Mouse (Mus musculus): ENCODE data around the gene Kat2a.
A peak's percentile ranks its signal among the peaks of the same experiment; 100 is the strongest.

The Kat2a gene

DNA sequence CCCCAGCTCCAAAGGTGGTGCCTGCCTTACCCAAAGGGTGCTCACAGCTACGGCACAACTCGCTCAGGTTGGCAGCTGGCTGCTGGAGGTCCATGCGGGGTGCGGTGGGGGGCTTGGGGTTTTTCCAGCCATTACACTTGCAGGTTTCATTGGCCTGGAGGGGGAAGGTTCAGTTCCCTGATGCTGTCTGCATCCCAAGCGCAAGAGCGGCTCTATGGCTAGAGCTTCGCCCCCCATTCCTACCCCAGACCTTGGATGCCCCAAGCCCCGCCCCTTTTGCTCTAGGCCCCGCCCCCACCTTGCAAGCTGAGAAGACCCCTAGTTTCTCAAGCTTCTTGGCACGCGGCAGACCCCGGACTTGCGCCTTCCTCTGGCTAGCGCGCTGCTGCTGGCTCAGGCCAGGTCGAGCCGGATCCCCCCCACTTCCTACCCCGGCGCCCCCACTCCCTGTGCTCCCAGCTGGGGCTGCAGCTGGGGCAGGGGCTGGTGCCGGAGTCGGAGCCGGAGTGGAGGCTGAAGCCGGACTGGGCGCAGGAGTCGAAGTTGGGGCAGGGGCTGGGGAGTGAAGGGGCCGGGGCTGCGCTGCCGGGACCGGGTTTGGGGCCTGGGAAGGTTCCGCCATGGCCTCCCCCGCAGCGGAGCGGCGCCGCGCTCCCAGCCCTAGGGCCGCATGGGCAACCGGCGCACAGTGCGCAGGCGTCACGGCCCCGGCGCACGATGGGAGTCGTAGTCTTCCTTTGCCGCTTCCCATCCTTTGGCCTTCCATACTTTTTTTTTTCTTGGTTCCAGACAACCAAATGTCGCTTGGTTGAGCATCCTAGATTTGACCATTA is at the start of gene Kat2a:
Gene Kat2a, minus strand, starts transcription at position 683 of the 833 bp plus-strand sequence.
- no peak for DNase-seq (ENCODE audit: extremely low read depth, low read depth, low spot score)

DNA sequence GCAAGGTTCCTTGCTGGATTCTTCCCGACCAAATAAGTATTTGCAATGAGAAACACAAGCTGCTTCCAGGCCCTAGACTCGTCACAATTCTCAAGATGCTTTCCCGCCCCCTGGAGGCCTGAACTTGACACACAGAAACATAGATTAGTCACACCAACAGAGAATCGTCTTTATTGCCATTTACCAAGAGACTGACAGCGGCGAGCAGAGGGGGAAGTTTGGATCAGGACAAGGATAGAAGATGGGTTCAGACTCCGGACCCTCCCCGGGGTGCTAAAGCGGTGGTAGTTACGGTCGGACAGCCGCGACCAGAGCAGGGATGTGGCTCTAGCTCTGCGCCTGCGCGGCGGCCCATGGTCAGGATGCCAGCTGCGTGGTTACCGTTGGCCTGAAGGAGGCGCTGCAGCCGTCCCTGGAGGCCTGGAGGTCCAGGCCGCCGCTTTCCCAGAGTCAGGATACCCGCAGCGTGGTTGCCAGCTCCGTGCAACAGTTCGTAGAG is 49.3 kb upstream of the Kat2a start:
- DNase-seq (ENCODE audit: extremely low read depth, low read depth, low spot score), result no peak

DNA sequence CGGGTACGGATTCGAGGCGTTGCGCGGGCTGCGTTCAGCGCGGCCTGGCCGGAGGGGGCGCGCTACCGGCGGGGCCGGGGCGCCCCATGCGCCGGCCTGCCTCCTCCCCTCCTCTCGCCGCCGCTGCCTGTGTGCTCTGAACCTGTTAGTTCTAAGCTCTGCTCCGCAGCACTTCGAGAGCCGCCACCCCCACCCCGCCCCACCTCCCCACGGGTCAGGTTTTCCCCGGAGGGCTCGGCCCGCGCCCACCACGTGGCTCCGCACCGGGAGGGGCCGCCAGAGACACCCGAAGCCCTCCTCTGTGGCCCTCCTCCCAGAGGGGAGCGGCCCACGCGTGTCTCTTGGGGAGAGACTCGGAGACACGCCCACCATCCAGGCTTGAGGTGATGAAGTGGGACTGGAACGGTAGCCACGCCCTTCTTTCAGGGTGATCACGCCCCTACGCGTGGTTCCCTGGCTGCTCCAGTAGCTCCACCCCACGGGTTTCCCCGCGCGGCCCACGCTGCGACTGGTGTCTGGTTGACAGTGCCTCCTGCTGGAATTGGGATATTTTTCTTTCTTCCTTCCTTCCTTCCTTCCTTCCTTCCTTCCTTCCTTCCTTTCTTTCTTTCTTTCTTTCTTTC is 47.5 kb upstream of the Kat2a start, which contains the start of gene Kcnh4:
Gene Kcnh4, minus strand, starts transcription at position 332 of the 623 bp plus-strand sequence.
- no peak for DNase-seq (ENCODE audit: extremely low read depth, low read depth, low spot score)

DNA sequence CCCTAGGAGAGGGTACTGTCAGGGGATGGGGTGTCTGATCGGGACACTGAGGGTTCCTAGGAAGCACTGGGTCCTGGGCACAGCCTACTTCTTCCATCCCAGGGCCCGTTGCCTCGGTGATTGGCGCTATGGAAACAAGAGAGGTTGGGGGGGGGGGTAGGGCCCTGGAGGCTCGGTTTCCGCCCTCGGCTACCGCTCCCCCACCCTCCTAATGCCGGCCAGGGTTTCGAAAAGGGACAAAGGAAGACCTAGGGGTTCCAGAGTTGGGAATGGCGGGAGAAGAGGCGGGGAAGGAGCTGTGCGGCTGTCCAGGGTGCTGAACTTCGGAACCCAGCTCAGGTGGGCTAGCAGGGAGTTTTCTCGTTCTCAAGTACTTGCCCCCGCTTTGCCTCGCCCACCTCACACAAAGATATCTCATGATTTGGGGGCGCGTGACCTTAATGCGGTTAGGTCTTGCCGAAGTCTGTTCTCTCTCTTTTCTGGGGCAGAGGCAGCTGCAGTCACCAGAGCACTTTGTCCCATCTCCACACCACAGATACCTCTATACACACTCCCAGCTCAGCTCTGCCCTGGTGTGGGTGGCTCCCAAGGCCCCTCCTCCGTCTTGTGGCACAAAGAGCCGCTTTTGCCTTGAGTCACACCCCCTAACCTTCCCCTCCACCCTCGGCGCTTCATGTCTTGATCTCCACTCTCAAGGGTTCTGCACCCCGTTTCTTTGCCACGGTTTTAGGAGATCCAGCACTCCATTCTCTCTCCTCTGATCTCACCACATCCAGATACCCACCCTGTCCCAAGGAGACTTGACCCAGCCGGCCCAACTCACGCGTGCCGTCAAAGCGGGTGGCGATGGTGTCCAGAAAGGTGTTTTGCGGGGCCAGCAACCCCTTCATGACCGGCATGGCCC is 46.7 kb upstream of the Kat2a start:
- DNase-seq (ENCODE audit: extremely low read depth, low read depth, low spot score), result no peak

DNA sequence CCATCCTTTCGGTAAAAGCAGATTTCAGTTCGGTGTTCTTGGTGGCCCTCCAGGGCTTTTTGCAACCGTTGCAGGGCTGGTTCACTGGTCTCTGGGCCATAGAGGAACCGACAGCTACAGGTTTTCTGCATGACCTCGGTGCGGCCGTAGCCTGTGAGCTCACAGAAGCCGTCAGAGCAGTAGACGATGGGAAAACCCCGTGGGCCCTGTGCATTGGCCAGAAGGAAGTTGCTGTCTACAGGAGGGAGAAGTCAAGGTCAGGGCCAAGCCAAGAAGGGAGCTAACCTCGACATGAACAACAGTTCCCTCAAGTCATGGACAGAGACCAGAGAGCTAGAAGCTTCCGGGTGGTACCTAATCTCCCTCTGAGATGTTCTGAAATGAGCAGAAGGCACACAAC is 45.3 kb upstream of the Kat2a start:
- no peak for DNase-seq (ENCODE audit: extremely low read depth, low read depth, low spot score)

DNA sequence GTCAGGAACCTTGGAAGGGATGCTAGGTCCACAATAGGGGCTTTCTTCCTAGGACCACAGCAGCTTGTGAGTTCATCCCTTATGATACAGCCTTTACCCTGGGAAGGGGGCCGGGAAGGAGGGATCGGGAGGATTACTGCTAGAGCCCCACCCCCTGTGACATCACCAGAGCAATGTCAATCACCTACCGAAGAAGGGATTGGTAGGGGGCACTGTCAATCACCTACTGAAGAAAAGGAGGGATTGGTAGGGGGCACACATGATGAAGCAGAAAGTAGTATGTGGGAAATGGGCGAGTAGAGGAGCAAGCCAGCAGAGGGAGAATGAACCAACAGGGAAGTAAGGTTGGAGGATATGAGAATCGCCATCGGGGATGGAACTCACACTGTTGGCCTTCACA is 44.2 kb upstream of the Kat2a start:
- no peak for DNase-seq (ENCODE audit: extremely low read depth, low read depth, low spot score)

DNA sequence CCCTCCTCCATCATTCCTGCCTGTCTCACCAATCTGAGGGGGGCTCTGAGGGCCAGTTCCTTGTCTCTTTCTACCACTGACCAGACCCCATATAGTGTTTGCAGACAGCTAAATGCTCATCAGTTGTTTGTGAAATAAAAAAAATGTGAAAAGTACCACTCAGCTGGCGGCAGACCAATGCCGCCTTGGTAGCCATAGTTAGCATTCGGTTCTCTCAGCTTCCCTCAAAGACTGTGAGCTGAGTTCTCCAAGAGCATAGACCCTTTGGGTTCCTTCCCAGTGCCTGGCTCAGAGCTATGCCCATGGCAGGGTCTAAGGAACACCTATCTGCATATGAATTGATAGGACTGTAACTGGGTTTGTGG is 42.4 kb upstream of the Kat2a start:
- DNase-seq (ENCODE audit: extremely low read depth, low read depth, low spot score), result no peak

DNA sequence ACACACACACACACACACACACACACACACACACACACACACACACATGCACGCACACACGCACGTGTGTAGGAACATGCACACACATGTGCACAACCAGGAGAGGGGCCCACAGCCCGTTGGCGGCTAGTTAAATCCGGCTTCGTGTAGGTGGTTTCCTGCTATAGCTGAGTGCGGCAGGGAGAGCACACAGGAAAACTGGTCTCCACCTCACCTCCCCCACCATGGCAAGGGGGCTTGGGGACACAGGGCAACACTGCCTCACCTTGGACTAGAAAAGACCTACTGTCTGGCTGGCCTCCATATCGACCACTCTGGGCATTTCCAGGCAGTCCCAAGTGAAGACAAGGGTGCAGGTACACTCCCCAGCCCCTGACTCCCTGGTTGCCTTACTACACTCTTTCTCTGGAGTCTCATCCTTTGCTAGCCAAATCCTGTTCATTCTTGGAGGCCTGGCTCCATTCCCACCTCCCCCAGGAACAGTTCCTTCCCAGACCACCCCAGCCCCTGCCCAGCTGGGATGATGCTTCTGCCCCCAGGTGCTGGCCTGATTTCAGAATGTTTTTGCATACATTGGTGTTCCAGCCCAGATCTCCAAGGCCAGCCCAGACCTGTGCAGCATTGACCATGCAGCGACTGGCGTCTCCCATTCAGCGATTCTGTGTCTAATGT is 41.9 kb upstream of the Kat2a start:
- no peak for DNase-seq (ENCODE audit: extremely low read depth, low read depth, low spot score)

DNA sequence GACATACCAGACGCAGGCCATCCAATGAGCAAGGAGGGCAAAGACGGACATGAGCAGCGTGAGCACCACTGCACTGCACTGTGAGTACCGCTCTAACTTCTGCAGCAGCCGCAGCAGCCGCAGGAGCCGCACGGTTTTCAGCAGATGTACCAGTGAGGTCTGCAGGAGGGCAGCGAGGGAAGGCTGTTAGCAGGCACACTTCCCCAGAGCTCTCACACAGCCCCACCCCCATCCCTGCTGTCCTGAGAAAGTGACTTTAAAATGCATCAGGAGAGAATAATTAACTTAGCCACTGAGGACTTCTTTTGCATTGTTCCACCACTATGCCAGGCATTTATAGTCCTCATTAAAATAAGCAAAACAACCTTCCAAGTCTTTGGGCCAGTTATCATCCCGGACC is 40.0 kb upstream of the Kat2a start:
- no peak for DNase-seq (ENCODE audit: extremely low read depth, low read depth, low spot score)

DNA sequence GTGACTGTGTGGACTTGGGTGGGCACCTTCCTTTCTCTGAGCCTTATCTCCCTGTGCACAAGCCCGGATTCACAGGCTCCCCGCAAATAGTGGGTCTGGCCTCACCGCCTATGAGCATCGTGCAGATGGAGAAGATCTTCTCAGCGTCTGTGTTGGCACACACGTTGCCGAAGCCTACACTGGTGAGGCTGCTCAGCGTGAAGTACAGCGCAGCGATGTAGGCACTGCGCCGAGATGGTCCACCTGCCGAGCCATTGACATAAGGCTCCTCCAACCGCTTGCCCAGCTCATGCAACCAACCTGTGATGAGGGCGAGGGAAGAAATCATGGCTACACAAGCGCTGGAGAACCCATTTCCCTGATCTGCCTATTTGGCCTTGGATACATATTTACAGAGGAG is 37.9 kb upstream of the Kat2a start:
- no peak for DNase-seq (ENCODE audit: extremely low read depth, low read depth, low spot score)

DNA sequence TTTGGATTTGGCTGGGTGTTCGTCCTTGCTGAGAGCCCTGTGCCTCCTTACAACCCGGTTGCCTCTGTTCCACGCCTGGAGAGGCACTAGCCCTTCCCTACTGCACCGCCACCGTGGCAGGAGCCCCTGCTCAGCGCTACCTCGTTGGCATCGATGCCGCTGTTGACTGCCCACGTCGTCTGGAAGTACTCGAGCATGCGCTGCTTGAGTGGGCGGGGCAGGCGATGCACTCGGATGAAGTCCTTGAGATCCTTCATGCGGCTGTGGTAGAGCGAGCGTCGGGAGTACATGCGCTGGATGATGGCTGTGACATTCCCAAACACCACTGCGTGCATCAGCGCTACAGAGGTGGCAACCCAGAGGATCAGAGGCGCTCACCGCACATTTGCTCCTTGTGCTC is 37.2 kb upstream of the Kat2a start:
- no peak for DNase-seq (ENCODE audit: extremely low read depth, low read depth, low spot score)

DNA sequence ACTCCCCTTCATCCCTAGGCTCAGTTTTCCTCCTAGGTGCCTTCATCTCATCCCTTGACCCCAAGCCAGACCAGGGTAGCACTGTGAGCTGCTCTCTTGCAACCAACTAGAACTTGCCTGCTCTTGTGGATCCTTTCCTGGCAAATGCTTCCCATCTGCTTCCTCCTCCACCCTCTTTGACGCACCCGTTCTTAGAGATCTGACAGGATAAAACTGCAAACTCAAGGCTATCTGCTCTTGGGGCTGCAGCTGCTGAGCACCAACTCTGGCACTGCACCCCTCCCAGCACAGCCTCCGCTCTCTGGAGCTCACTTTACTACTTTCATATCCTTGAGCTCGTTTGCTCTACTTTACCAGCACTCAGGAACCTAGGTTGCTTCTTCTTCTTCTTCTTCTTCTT is 36.4 kb upstream of the Kat2a start:
- DNase-seq (ENCODE audit: extremely low read depth, low read depth, low spot score), result no peak

DNA sequence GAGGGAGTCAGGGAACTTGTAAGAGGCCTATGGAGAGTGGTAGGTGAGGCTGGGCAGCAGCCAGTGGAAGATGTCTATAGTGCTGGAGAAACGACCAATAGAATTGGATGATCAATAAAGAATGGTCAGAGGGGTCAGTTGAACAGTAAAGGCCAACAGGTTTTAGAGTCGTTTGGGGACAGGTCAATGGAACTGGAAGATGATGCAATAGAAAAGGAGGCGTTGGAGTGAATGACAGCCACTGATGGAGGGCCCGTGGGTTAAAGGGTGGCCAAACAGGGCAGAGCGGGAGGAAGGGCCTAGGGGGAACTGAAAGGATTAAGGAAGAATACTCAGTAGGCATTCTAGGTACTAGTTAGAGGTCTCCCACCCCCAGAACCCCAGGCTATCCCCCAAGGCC is 34.8 kb upstream of the Kat2a start:
- no peak for DNase-seq (ENCODE audit: extremely low read depth, low read depth, low spot score)

DNA sequence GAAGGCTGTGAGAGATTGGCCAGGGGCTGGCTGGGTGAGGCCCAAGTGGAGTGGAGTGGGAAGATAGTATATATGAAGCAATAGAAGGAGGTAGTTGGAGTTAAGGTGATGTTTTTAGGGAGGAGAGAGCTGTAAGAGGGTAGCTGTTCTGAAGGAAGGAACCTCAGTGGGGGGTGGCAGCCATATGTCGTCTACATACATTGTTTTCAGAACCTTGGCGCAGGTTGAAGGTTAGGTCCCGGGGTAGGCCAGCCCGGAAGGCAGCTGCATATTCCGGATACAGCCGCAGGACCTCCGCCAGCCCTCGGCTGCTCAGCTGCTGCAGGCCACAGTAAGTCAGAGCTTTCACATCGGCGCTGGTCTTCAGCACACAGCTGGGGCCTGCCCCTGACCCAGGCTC is 34.3 kb upstream of the Kat2a start:
- no peak for DNase-seq (ENCODE audit: extremely low read depth, low read depth, low spot score)

DNA sequence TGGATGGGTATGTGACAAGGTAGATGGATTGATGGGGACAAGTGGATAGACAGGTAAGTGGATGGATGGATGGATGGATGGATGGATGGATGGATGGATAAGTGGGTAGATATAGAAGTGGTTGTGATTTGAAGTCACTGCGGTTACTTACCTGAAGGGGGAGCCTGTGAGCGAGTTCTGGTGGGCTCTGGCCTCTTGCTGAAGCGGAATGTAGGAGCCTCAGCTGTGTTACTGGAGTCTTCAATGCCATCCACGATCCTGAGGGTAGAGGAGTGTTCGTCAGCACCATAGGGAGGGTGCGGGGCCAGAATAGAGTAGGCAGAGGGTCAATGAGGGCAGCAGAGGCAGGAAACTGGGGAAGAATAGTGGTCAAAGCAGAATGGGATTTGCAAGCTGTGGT is 32.8 kb upstream of the Kat2a start:
- DNase-seq (ENCODE audit: extremely low read depth, low read depth, low spot score), result no peak

DNA sequence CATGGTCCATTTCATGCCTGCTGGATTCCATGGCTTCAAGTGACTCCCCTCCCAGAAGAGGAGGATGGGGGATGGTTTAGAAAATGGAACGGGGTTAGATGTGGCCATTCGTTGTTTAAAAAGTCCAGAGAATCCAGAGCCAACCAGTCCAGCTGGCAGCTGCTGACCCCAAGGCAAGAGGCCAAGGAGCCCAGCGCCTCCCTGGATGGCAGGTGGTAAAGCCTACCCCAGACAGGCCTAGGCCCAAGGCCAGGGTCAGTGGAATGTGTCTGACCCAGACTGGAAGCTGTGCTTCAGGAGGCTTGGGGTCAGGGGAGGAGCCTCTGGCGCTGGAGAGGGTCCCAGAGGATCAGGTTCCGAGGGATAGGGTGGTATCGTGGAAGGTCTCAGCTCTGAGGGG is 29.1 kb upstream of the Kat2a start:
- DNase-seq (ENCODE audit: extremely low read depth, low read depth, low spot score), result no peak

DNA sequence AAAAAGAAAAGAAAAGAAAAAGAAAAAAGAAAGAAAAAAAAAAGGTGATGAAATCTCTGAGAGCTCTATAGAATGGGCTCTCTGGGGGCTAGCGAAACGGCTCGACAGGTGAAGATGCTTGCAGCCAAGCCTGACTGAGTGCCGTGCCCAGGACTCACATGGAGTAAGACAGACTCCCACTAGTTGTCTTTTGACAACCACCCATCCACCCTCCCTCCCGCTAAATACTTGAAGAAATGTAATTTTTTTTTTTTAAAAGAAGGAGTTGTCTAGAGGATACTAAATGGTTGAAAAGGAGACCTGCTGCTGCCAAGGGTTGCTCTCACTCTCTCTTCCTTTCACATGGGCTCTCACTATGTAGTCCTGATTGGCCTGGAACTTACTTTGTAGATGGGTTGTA is 26.5 kb upstream of the Kat2a start:
- DNase-seq (ENCODE audit: extremely low read depth, low read depth, low spot score), result no peak

DNA sequence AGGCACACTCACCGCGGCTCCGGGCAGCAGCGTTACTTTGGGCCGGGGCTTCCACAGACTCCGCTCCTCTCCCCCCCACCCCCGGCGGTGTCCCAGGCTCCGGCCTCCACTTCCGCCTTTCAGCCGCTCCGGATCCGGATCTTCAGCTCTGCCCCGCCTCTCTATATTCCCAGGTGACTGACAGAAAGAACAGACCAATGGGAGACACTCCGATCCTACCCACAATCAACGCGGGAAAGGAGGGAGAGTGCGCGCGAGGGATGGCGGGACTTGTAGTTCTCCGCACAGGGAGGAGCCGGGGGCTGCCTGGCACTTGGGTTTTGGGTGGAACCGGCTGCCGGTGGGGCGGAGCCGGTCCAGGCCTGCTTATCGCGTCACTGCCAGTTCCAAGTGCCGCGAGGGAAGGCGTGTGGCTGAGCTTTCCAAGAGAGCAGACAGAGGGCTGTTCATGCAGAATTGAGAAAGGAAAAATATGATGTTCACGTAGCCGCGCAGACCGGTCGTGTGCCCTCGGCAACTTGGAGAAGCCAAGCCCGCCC is 25.9 kb upstream of the Kat2a start, which contains the start of gene Rab5c:
Gene Rab5c, minus strand, starts transcription at position 150 of the 539 bp plus-strand sequence.
- DNase-seq (ENCODE audit: extremely low read depth, low read depth, low spot score), result peak; percentile 82

DNA sequence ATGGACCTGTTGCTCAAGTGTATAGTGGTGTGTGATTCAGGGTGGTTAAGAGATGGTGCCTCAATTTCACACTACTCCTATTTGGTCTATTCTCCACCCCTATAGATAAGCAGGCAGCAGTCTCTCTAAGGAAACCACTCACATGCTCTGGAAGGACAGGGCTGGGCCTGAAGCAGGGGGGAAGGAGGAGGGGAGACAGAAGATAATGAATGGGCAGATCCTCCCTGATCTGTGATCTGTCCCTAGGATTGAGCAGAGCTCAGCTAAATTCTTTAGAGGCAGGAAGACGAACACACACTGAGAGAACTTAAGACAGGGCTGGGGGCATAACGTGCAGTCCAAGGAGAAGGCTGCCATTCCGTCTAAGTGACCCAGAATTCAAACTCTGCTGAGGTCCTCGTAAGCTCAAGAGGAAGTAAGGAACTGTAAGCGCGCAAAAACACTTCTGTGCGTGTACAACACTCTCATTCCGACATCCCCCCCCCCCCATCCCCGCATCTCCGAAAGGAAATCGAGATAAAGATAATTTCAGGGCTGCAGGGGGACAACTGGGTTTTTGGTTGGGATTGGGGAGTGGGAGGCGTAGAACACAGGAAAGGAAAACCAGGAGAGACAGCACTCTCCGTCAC is 25.0 kb upstream of the Kat2a start:
- no peak for DNase-seq (ENCODE audit: extremely low read depth, low read depth, low spot score)

DNA sequence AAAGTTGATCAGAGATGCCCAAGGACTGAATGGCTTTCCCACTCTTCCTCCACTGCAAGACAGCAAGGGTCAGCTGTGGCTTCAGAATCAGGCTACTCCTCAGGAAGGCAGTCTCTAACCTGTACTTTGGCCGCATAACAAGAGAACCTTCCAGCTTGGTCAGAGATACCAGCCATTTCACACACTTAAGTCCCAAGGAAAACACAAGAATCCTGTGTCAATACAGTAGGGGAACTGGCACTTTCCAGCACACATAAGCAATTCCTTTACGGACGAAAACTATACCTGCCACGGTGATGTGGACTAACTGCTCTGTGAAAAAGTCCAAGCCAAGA is 24.4 kb upstream of the Kat2a start:
- DNase-seq (ENCODE audit: extremely low read depth, low read depth, low spot score), result no peak

Data from fat pad, adult 2 months (tissue).